In genomic region chr7:51955424-51956041, GRCm38 (mm10) we compare ENCODE assay signal across 9 mouse cellular contexts. TPM values are rescaled to one million over a fixed set of nuclear protein-coding genes. Genes with fewer than 3 reads are reported as not detected.
A peak's percentile ranks its signal among the peaks of the same experiment; 100 is the strongest.
DNase-seq lines count a peak whose midpoint lies in the region; ATAC-seq and TF ChIP-seq lines count a peak whose summit lies in the region.
"Had no signal": no experiment of that assay in that cellular context is flagged by ENCODE, and none has a peak within 500 bp of the region (broad histone marks: within the 10 kb centered on the region; RNA-seq: fewer than 3 reads in every experiment).

No protein-coding gene starts in this region.

- H3K9ac ChIP-seq in ES-E14 (ENCODE audit: insufficient read depth, low read depth, low read length, poor library complexity, severe bottlenecking): no peak overlapping the region
- H3K9ac ChIP-seq in midbrain, embryonic 12.5 days (replicated peaks): no peak overlapping the region

- no peaks in the 10 kb centered on the region for H3K9me3 ChIP-seq in ES-E14 (ENCODE audit: control insufficient read depth, insufficient read depth, low read depth, low read length)
- H3K9me3 ChIP-seq in midbrain, embryonic 12.5 days: no peaks in the 10 kb centered on the region

- H3K4me2 ChIP-seq in midbrain, embryonic 12.5 days (replicated peaks): no peak overlapping the region

- H3K4me1 ChIP-seq in ES-E14 (ENCODE audit: control insufficient read depth in 2 of 2, insufficient read depth in 2 of 2, low read length in 2 of 2, poor library complexity in 1 of 2): peaks cover 4 to 11% of the 10 kb centered on the region in 2 experiments; a peak in 3 of 4 replicates
- H3K4me1 ChIP-seq in midbrain, embryonic 12.5 days: peaks cover 13% of the 10 kb centered on the region

- 47% methylated on average over 9 of the region's 9 CpGs for WGBS in midbrain, embryonic 12.5 days

- DNase-seq in gastrocnemius, postnatal 14 days: peak; percentile 4
- no peak for DNase-seq in gastrocnemius, postnatal 25 days
- peak; percentile 57 for DNase-seq in ES-E14 (ENCODE audit: low read depth, low spot score)
- DNase-seq in layer of hippocampus, adult 8-10 months (ENCODE audit: low spot score in 2 of 2): no peak
- no peak for DNase-seq in layer of hippocampus, postnatal 36 days
- DNase-seq in lung, adult 18-20 months: no peak

- intact Hi-C loops in gastrocnemius, postnatal 14 days (cut with DNase I; ENCODE audit: low total_unique reads): no loop called here

- no peak overlapping the region for H3K27ac ChIP-seq in ES-E14 (ENCODE audit: insufficient read depth, low read depth, low read length, poor library complexity, severe bottlenecking)
- peak overlapping the region; percentile 56 for H3K27ac ChIP-seq in midbrain, embryonic 12.5 days (replicated peaks)

- no peaks in the 10 kb centered on the region for H3K36me3 ChIP-seq in ES-E14 (ENCODE audit: control insufficient read depth, insufficient read depth, low read length, poor library complexity, severe bottlenecking)
- H3K36me3 ChIP-seq in midbrain, embryonic 12.5 days: no peaks in the 10 kb centered on the region

- no peak overlapping the region for H3K4me3 ChIP-seq in ES-E14 (ENCODE audit: insufficient read depth in 1 of 2, low read depth in 1 of 2, low read length in 2 of 2, poor library complexity in 1 of 2, severe bottlenecking in 1 of 2)
- no peak overlapping the region for H3K4me3 ChIP-seq in midbrain, embryonic 12.5 days

- ATAC-seq in hematopoietic stem cell, adult 5-6 weeks (replicated peaks in 1 of 2; ENCODE audit: insufficient read depth in 1 of 2, low FRiP score in 2 of 2, low TSS enrichment in 1 of 2, low read depth in 1 of 2, poor library complexity in 2 of 2, severe bottlenecking in 2 of 2): peak; percentile 39 to 59
- peak; percentile 89 for ATAC-seq in midbrain, embryonic 12.5 days (ENCODE audit: low FRiP score, low read depth)

- no peaks in the 10 kb centered on the region for H3K27me3 ChIP-seq in midbrain, embryonic 12.5 days

- in situ Hi-C loops in ES-E14 (cut with MboI; ENCODE audit: low sequenced_read_pairs in 2 of 2, unreplicated experiment in 2 of 2): loop anchor here in 1 of 2 experiments (25.0 kb wide), 1 partner anchor 318 kb away; no protein-coding TSS in a partner anchor

TF ChIP-seq in ES-E14, 5 proteins besides CTCF, POLR2A, EP300 and RAD21:
- TF ChIP-seq HCFC1 (IDR thresholded peaks at IDR 0.05; ENCODE audit: borderline replicate concordance, insufficient read depth, low read length): no peak
- no peak for TF ChIP-seq MAFK (IDR thresholded peaks at IDR 0.05; ENCODE audit: insufficient read depth, low read depth, low read length)
- TF ChIP-seq ZNF384 (IDR thresholded peaks at IDR 0.05; ENCODE audit: low read depth, low read length): no peak
- no peak for TF ChIP-seq ZC3H11A (IDR thresholded peaks at IDR 0.05; ENCODE audit: borderline replicate concordance, low read depth, low read length)
- no peak for TF ChIP-seq CHD2 (IDR thresholded peaks at IDR 0.05; ENCODE audit: low read depth, low read length)

RNA-seq across cellular contexts. Expression of gene Svip, which starts 50.3 kb away (rescaled TPM):
- 1 to 10 TPM; 6.4 to 9.7 TPM for total RNA-seq in gastrocnemius, postnatal 14 days (2021)
- 10 to 100 TPM; 12.4 to 14.9 TPM for total RNA-seq in gastrocnemius, postnatal 25 days (2021)
- total RNA-seq in ES-E14 (2012; rRNA removed): 3.3 and 5.0 TPM in 2 replicates
- total RNA-seq in hematopoietic stem cell, adult 5-6 weeks (2017): 16.5 and 16.8 TPM in 2 replicates
- polyA plus RNA-seq in midbrain, embryonic 12.5 days (2016; fragmentation: Nextera tagmentation; extraction: Ambion mirVana): 15.8 and 16.5 TPM in 2 replicates
- 10 to 100 TPM; 36.3 to 41.6 (median 37.0) TPM for total RNA-seq in layer of hippocampus, adult 8-10 months (2022)
- total RNA-seq in layer of hippocampus, postnatal 36 days (2021): 10 to 100 TPM; 34.0 to 38.8 TPM

RNA-seq across cellular contexts. Expression of gene 1700015G11Rik, which starts 60.0 kb away (rescaled TPM):
- total RNA-seq in gastrocnemius, postnatal 14 days (2021): not detected
- not detected for total RNA-seq in gastrocnemius, postnatal 25 days (2021)
- total RNA-seq in ES-E14 (2012; rRNA removed): not detected in 2 replicates
- total RNA-seq in hematopoietic stem cell, adult 5-6 weeks (2017): not detected in 2 replicates
- not detected in 2 replicates for polyA plus RNA-seq in midbrain, embryonic 12.5 days (2016; fragmentation: Nextera tagmentation; extraction: Ambion mirVana)
- total RNA-seq in layer of hippocampus, adult 8-10 months (2022): not detected
- not detected for total RNA-seq in layer of hippocampus, postnatal 36 days (2021)
- polyA plus RNA-seq: stomach, embryonic 14.5 days had no signal

Comparison
In these comparisons a context has a peak if more than half of its experiments do, and no peak if none do; other contexts are left out.
1. DNase-seq: peak in gastrocnemius, postnatal 14 days (single experiment) and ES-E14 (single experiment); none in gastrocnemius, postnatal 25 days (single experiment), layer of hippocampus, adult 8-10 months (0 of 2), layer of hippocampus, postnatal 36 days (0 of 2) and lung, adult 18-20 months (0 of 2).